Mouse (Mus musculus) duodenum, adult 2 months (tissue): Measurements from ENCODE around the gene Olfr485. TPM values are rescaled to one million over a fixed set of nuclear protein-coding genes. Genes with fewer than 3 reads are reported as not detected.

ENCODE experiments used
- polyA plus RNA-seq: library from polyadenylated mRNA; depleted of rRNA; stranded (reverse); fragments of >200 nt; gene quantifications from 2 replicates; pipeline ENCODE4 v1.2.3, GENCODE M21; 2012; ENCODE audit warnings: low replicate concordance; rRNA removed

The Olfr485 gene
- not detected in 2 replicates for polyA plus RNA-seq

DNA sequence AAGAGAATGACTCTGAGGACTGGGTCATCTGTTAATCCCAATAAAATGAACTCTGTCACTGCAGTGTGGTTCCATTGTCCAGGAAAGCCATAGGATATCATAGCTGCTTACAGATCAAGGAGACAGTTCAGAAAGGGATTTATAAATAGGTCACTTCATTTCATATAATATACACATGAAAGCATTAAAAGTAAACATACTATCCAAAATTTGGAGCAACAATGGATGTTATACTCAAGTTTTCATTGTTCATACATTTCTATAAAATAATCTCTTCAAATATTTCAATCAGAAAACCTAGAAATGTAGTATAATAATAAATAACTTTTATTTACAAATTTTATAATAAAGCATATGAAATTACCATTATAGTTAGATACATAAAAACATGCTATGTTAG is at the start of gene Olfr485:
Olfr485 (minus strand) TSS at position 101 of the 400 bp plus-strand sequence.

DNA sequence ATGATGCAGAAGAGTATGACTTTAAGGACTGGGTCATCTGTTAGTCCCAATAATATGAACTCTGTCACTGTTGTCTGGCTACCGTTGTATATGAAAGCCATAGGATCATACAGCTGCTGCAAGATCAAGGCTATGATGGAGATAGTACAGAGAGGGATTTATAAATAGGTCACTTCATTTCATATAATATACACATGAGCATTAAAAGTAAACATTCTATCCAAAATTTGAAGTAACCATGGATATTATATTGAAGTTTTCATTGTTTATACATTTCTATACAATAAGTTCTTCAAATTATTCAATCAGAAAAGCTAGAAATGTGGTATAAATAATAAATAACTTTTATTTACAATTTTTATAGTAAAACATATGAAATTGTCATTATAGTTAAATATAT is 13.0 kb upstream of the Olfr485 start, which contains the start of gene Olfr486:
Olfr486 (minus strand) TSS at position 101 of the 400 bp plus-strand sequence.

DNA sequence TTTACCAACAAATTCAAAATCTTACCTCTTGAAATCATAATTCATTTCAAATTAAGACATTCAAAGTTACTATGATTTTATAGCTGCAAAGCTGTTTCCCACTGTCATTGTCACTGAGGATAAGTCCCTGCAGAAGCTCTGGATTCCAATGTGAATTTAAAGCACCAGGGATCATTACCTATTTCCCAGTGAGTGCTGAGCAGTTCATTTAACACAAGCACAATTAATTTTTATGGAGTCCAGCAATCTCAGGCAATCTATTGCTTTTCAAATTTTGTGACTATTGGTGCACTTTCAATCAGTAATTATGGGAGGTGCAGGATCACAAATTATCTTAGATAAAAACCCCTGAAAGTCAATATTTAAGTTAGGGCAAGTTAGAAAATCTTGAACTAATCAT is 32.3 kb downstream of the Olfr485 start, which contains the start of gene Olfr484:
Olfr484 (minus strand) TSS at position 101 of the 400 bp plus-strand sequence.

Other genes with a start within 250 kb of the Olfr485 start
- gene Olfr473, start 229.4 kb downstream of the Olfr485 start, polyA plus RNA-seq: not detected in 2 replicates
- gene Olfr474, start 205.2 kb downstream of the Olfr485 start, polyA plus RNA-seq: not detected in 2 replicates
- gene Olfr476, start 195.1 kb downstream of the Olfr485 start, polyA plus RNA-seq: not detected in 2 replicates
- gene Olfr477, start 173.2 kb downstream of the Olfr485 start, polyA plus RNA-seq: not detected in 2 replicates
- not detected in 2 replicates for gene Olfr478, start 125.9 kb downstream of the Olfr485 start, polyA plus RNA-seq
- gene Olfr479, start 109.2 kb downstream of the Olfr485 start, polyA plus RNA-seq: not detected in 2 replicates
- gene Olfr480, start 92.5 kb downstream of the Olfr485 start, polyA plus RNA-seq: not detected in 2 replicates
- not detected in 2 replicates for gene Olfr481, start 80.0 kb downstream of the Olfr485 start, polyA plus RNA-seq
- gene Olfr482, start 62.3 kb downstream of the Olfr485 start, polyA plus RNA-seq: not detected in 2 replicates
- not detected in 2 replicates for gene Olfr483, start 59.0 kb downstream of the Olfr485 start, polyA plus RNA-seq
- gene Olfr484, start 32.4 kb downstream of the Olfr485 start, polyA plus RNA-seq: not detected in 2 replicates
- gene Olfr486, start 12.9 kb upstream of the Olfr485 start, polyA plus RNA-seq: not detected in 2 replicates
- not detected in 2 replicates for gene Olfr487, start 54.8 kb upstream of the Olfr485 start, polyA plus RNA-seq
- not detected in 2 replicates for gene Olfr488, start 98.5 kb upstream of the Olfr485 start, polyA plus RNA-seq
- gene Olfr490, start 129.1 kb upstream of the Olfr485 start, polyA plus RNA-seq: not detected in 2 replicates
- not detected in 2 replicates for gene Olfr491, start 153.6 kb upstream of the Olfr485 start, polyA plus RNA-seq
- not detected in 2 replicates for gene Olfr492, start 163.8 kb upstream of the Olfr485 start, polyA plus RNA-seq
- gene Olfr493, start 187.1 kb upstream of the Olfr485 start, polyA plus RNA-seq: not detected in 2 replicates
- not detected in 2 replicates for gene Olfr494, start 205.5 kb upstream of the Olfr485 start, polyA plus RNA-seq
- not detected in 2 replicates for gene Olfr495, start 233.3 kb upstream of the Olfr485 start, polyA plus RNA-seq